Mouse (Mus musculus) heart, postnatal 0 days (tissue): ENCODE data around the gene Aamp.

Experiments
- CTCF ChIP-seq: IDR thresholded peaks from 2 replicates; pipeline ENCODE4 v1.5.1; 2016; ENCODE audit warnings: antibody characterized with exemption, control low read depth, low read depth
- EP300 ChIP-seq: IDR thresholded peaks from 2 replicates; pipeline ENCODE4 v1.6.1; 2016; ENCODE audit warnings: antibody characterized with exemption, low read depth

- TF ChIP-seq CTCF (no peak), EP300 (no peak)
These were observed 36.9 kb upstream of the Aamp start for GRCm38 (mm10) chr1:74321396-74321795.
